Mouse (Mus musculus) forebrain, embryonic 16.5 days (tissue): ENCODE results near the gene Por. TPM values are rescaled to one million over a fixed set of nuclear protein-coding genes. Genes with fewer than 3 reads are reported as not detected.

ENCODE experiments used
- ATAC-seq: fragments of 200-750 bp; cut with Nextera tagmentation; 2 replicates; pipeline ENCODE4 v1.8.0; 2017; ENCODE audit warnings: mild to moderate bottlenecking, moderate library complexity
- H3K27ac ChIP-seq: fragments of 300-500 bp; sonication (generic); 2 replicates; pipeline ENCODE4 v1.5.1; 2014; ENCODE audit warnings: low read length, control low read depth
- H3K27me3 ChIP-seq: fragments of 300-500 bp; sonication (generic); replicated peaks from 2 replicates; pipeline ENCODE4 v1.6.1; 2014; ENCODE audit warnings: low read length; ENCODE audit not compliant: control insufficient read depth, insufficient read depth
- H3K36me3 ChIP-seq: fragments of 300-500 bp; sonication (generic); 2 replicates; pipeline ENCODE4 v1.6.1; 2014; ENCODE audit not compliant: control insufficient read depth, insufficient read depth
- H3K4me1 ChIP-seq: fragments of 300-500 bp; sonication (generic); replicated peaks from 2 replicates; pipeline ENCODE4 v1.6.1; 2014; ENCODE audit warnings: low read length; ENCODE audit not compliant: control insufficient read depth, insufficient read depth
- H3K4me2 ChIP-seq: fragments of 300-500 bp; sonication (generic); 2 replicates; pipeline ENCODE4 v1.6.1; 2014; ENCODE audit warnings: mild to moderate bottlenecking, low read length, control low read depth
- H3K4me3 ChIP-seq: fragments of 300-500 bp; sonication (generic); replicated peaks from 2 replicates; pipeline ENCODE4 v1.5.1; 2014; ENCODE audit warnings: mild to moderate bottlenecking, low read length, control low read depth
- H3K9ac ChIP-seq: fragments of 300-500 bp; sonication (generic); replicated peaks from 2 replicates; pipeline ENCODE4 v1.6.1; 2014; ENCODE audit warnings: low read depth, low read length, control low read depth
- H3K9me3 ChIP-seq: fragments of 300-500 bp; sonication (generic); 2 replicates; pipeline ENCODE4 v1.6.1; 2016; ENCODE audit warnings: low read length; ENCODE audit not compliant: control insufficient read depth
- WGBS: fragments of 180-500 bp; shearing (Covaris S2); extraction: QIAGEN DNeasy Blood & Tissue Kit; methylation state at CpG from one replicate; pipeline ENCODE4 v1.1.7; 2014; 5-methylcytosine and 5-hydroxymethylcytosine counted together
- polyA plus RNA-seq: library from polyadenylated mRNA; unstranded; fragments of >200 nt; fragmentation: Nextera tagmentation; extraction: Ambion mirVana; gene quantifications from 2 replicates; pipeline ENCODE4 v1.2.1, GENCODE M21; 2015

The Por gene
- polyA plus RNA-seq, 1 experiment from 2014 or later: 121 TPM

DNA sequence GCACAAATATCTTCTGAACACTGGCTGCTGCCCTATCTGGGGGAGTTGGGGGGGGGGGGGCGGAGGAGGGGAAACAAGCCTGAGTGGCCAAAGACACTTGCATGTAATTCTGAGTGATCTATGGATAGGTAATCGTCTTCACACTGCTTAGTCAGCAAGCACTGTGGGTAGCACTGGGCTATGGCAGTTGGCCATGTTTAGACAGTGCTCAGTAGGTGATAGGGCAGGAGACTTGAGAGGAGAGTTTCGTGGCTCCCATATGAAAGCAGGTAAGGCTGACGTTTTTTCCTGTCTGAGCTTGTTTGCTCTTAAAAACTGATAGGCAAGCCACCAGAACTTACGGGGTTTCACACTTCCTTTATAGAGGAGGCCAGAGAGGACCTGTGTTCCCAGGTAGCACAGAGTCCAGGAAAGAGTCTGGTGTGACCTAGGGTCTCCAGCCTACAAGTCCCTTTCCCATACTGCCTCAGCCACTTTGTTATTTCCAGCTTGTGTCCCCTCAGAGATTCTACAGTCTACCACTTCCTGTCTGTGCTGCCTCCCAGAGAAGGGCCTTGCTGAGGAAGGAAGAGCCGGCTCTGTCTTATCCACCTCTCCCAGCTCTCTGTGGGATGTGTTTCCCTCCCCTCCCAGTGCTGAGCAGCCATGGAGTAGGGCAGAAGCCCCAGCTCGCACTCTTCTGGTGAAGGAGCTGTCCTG is 29.9 kb upstream of the Por start:
- Histone ChIP-seq H3K4me3 (no peak overlapping the region), H3K27ac (no peak overlapping the region), H3K9ac (no peak overlapping the region), H3K4me2 (no peak overlapping the region), H3K9me3 (no peaks in the 10 kb centered on the region), H3K36me3 (peaks cover 16% of the 10 kb centered on the region; the same call in 1 of the 2 replicates), H3K27me3 (no peaks in the 10 kb centered on the region), H3K4me1 (no peaks in the 10 kb centered on the region)
- 88% methylated on average over 6 of the region's 7 CpGs for WGBS
- no peak for ATAC-seq

DNA sequence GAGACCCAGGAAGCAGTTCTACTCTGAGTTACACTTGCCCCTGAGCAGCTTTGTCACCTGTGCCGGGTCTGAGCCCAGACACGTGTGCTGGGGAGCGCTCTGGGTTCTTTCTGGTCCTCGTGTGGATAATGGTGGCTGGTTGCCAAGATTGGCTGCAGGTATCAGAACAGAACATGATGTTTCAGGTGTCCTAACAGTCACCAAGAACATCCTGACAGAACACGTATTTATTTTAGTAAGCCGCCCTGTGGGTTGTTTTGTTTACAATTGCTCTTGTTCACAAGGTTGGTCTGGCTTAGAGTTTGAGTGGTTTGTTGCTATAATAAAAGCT is 29.4 kb upstream of the Por start:
- ATAC-seq: no peak
- peaks cover 16% of the 10 kb centered on the region; the same call in 1 of the 2 replicates for H3K36me3 ChIP-seq

DNA sequence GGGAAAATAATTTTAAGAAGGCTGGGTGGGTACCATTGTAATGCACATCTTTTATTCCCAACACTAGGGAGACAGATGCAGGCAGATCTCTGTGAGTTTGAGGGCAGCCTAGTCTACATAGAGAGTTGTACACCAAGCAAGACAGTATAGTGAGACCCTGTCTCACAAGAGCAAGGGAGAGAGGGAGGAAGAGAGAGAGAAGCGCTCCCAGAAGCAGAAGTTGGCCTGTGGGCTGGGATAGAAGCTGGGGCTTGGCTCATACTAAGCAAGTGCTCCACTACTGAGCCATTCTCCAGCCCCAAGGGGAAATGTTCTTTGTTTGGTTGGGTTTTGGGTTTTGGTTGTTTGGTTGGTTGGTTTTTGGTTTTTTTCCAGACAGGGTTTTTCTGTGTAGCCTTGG is 28.8 kb upstream of the Por start:
- no peak for ATAC-seq
- Histone ChIP-seq H3K9ac (no peak overlapping the region), H3K27ac (no peak overlapping the region), H3K36me3 (peaks cover 13% of the 10 kb centered on the region; the same call in 1 of the 2 replicates), H3K4me2 (no peak overlapping the region), H3K4me3 (no peak overlapping the region), H3K27me3 (no peaks in the 10 kb centered on the region), H3K4me1 (no peaks in the 10 kb centered on the region), H3K9me3 (no peaks in the 10 kb centered on the region)
- 100% methylated on average over 1 of the region's 1 CpGs for WGBS

More for the DNA sequence above, 29.4 kb upstream of the Por start:
- Histone ChIP-seq H3K4me1 (no peaks in the 10 kb centered on the region), H3K9ac (no peak overlapping the region), H3K9me3 (no peaks in the 10 kb centered on the region), H3K27me3 (no peaks in the 10 kb centered on the region), H3K4me2 (no peak overlapping the region), H3K27ac (no peak overlapping the region), H3K4me3 (no peak overlapping the region)
- 85% methylated on average over 6 of the region's 6 CpGs for WGBS

DNA sequence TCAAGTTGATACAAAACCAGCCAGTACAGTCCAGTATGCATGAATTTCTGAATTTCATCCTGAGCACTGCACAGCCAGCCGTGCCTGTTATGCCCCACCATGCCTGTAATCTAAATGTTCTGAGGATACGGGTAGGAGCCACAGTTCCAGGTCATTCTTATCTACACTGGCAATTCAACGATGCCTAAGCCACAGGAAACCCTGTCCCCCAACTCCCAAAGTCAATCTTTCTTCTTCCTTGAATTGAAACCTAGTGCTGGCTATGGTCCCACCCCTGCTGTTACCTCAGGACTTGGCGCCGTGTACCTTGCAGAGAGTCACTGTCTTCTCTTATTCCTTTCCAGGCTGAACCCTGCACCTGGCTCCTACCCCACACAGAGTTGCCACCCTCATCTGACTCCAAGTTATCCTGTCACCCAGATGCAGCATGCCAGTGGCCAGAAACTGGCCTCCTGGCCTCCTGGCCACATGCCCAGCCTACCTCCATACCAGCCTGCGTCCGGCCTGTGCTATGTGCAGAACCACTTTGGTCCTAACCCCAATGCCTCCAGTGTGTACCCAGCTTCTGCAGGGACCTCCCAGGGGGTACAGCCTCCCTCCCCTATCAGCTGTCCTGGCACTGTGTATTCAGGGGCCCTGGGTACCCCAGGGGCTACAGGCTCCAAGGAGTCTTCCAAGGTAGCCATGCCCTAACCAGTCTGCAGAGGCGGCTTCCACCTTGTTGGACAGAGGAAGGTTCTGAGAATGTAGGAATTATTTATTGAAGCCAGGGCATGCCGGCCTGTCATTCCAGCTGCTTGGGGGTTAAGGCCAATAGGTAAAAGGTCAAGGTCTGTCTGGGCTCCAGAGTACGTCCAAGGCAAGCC is 26.9 kb upstream of the Por start:
- no peaks in the 10 kb centered on the region for H3K9me3 ChIP-seq
- H3K9ac ChIP-seq: no peak overlapping the region
- peaks cover 5% of the 10 kb centered on the region; the same call in 1 of the 2 replicates for H3K36me3 ChIP-seq
- H3K27ac ChIP-seq: no peak overlapping the region
- no peaks in the 10 kb centered on the region for H3K27me3 ChIP-seq
- no peak overlapping the region for H3K4me2 ChIP-seq
- no peaks in the 10 kb centered on the region for H3K4me1 ChIP-seq
- no peak overlapping the region for H3K4me3 ChIP-seq
- no peak for ATAC-seq
- WGBS: 79% methylated on average over 10 of the region's 10 CpGs

DNA sequence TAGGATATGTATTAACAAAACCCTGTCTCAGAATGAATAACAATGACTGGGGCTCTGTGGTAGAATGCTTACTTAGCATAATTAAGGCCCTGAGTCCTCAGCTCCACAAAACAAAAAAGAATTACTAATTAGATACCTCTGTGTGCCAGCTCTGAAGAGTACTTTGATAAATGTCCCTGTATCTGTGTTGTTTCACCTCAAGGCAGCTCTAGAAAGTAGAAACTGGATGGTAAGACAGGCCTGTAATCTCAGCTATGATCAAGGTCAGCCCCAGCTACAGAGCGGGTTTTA is 26.3 kb upstream of the Por start:
- H3K4me3 ChIP-seq: no peak overlapping the region
- H3K27ac ChIP-seq: no peak overlapping the region
- H3K4me2 ChIP-seq: no peak overlapping the region
- no peak for ATAC-seq
- peaks cover 5% of the 10 kb centered on the region; the same call in 1 of the 2 replicates for H3K36me3 ChIP-seq
- no peak overlapping the region for H3K9ac ChIP-seq
- no peaks in the 10 kb centered on the region for H3K9me3 ChIP-seq
- no peaks in the 10 kb centered on the region for H3K4me1 ChIP-seq
- no peaks in the 10 kb centered on the region for H3K27me3 ChIP-seq
- WGBS: 92% methylated on average over 1 of the region's 1 CpGs

DNA sequence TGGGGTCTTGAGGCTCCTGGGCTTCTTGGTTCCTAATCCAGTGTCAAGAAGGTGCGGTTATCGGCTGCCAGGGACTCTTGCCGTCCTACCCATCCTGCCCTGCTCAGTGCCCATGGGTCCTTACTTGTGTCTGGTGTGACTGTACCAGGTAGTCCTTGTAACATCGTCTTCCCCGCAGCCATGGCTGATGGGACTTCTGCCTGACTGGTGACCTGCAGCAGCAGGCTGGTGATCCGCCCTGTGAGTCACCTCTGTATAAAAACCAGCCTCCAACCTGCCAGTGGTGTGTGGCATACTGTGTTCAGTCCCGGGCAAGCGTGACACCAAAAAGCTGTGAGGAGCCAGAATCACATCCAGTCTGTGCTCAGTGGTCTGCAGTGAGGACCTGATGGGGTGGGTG is 26.0 kb upstream of the Por start:
- no peak for ATAC-seq
- WGBS: 94% methylated on average over 8 of the region's 8 CpGs

DNA sequence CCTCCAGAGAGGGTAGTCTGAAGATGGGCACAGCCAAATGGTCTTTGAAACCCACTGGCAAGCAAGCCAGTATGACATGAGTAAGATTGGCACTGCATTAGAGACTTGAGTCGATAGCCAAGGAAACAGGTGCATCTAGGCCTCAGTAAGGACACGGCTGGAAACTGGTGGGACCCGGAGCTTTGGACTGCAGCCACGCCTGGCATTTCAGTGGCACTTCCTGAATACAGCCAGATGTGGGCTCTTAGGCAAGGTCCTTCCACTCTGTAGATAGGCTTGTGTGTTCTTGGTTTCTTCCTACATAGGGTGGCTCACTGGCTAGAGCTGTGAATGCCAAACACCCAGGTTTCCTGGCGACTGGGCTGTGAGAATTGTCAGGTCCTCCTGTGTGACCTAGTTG is 24.5 kb upstream of the Por start:
- Histone ChIP-seq H3K9ac (no peak overlapping the region), H3K36me3 (peaks cover 5% of the 10 kb centered on the region; the same call in 1 of the 2 replicates), H3K27ac (no peak overlapping the region), H3K9me3 (no peaks in the 10 kb centered on the region), H3K4me2 (no peak overlapping the region), H3K4me3 (no peak overlapping the region), H3K4me1 (no peaks in the 10 kb centered on the region), H3K27me3 (no peaks in the 10 kb centered on the region)
- no peak for ATAC-seq
- 82% methylated on average over 5 of the region's 5 CpGs for WGBS

More for the DNA sequence above, 26.0 kb upstream of the Por start:
- H3K27ac ChIP-seq: no peak overlapping the region
- peaks cover 5% of the 10 kb centered on the region; the same call in 1 of the 2 replicates for H3K36me3 ChIP-seq
- no peak overlapping the region for H3K9ac ChIP-seq
- no peaks in the 10 kb centered on the region for H3K4me1 ChIP-seq
- no peaks in the 10 kb centered on the region for H3K9me3 ChIP-seq
- H3K4me2 ChIP-seq: no peak overlapping the region
- no peaks in the 10 kb centered on the region for H3K27me3 ChIP-seq
- H3K4me3 ChIP-seq: no peak overlapping the region

DNA sequence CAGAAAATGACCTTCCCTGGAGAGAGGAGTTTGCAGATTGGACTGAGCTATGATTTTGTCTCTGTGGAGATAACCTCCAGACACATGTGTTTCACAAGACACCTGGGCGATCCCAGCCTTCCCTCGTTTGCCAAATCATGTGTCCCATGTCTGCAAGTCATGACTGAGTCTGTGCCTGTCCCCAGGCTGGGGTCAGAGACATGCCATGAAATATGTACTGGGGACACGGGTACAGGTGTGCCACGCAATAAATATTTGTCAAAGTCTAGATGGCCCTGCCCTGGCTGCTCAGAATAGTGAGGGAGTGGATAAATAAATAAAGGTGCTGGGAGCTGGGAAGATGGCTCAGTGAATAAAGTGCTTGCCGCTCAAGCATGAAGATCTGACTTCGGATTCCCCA is 23.8 kb upstream of the Por start:
- WGBS: 94% methylated on average over 6 of the region's 6 CpGs
- no peak for ATAC-seq

DNA sequence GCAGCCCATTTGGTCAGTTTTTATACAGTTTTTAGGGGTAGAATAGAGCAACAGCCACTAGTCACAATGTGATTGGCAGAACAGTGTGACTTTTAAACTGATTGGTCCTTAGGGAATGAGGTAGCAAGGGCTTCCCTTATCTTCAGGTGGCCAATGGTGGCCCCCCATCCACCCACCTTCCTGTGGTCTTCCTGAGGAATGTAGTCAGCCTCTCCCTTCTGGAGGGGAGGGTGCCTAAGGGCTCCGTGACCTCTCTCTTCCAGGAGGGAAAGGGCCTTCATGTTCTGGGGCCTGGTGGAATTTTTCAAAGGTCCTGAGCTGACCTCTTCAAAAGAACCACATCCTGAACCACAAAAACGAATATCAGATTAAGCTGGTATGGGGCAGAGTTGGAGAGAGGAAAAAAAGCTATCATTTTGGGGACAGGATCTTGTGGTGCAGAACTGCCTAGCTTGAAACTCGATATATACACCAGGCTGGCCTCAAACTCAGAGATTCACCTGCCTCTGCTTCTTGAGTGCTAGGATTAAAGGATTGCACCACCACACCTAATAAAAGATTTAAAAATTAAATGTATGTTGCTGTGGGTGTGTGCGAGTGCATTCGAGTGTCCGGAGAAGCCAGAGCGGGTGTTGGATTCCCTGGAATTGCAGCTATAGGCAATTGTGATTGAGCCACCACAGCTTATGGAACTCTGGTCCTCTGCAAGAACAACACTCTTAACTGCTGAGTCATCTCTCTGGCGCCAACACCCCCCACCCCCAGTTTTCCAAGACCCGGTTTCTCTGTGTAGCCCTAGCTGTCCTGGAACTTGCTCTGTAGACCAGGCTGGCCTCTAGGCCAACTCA is 21.1 kb upstream of the Por start:
- Histone ChIP-seq H3K36me3 (peaks cover 3% of the 10 kb centered on the region; the same call in 1 of the 2 replicates), H3K27me3 (no peaks in the 10 kb centered on the region), H3K4me3 (no peak overlapping the region), H3K4me1 (no peaks in the 10 kb centered on the region), H3K9ac (no peak overlapping the region), H3K4me2 (no peak overlapping the region), H3K9me3 (no peaks in the 10 kb centered on the region), H3K27ac (no peak overlapping the region)
- ATAC-seq: no peak
- 87% methylated on average over 9 of the region's 9 CpGs for WGBS

More for the DNA sequence above, 23.8 kb upstream of the Por start:
- Histone ChIP-seq H3K4me1 (no peaks in the 10 kb centered on the region), H3K36me3 (peaks cover 5% of the 10 kb centered on the region; the same call in 1 of the 2 replicates), H3K4me3 (no peak overlapping the region), H3K9me3 (no peaks in the 10 kb centered on the region), H3K27ac (no peak overlapping the region), H3K27me3 (no peaks in the 10 kb centered on the region), H3K9ac (no peak overlapping the region), H3K4me2 (no peak overlapping the region)
